Mouse (Mus musculus) CH12.LX (cell line): ENCODE results near the gene Smarcal1. TPM values are rescaled to one million over a fixed set of nuclear protein-coding genes. Genes with fewer than 3 reads are reported as not detected.

Experiments used
- DNase-seq: peaks from one replicate; pipeline ENCODE4 v3.0.0-alpha.2; 2013; ENCODE audit errors: extremely low read depth
- H3K27ac ChIP-seq: 2 replicates; pipeline ENCODE4 v1.5.1; 2012; ENCODE audit warnings: low read depth, mild to moderate bottlenecking, control low read depth, moderate library complexity; ENCODE audit not compliant: insufficient read depth
- H3K27me3 ChIP-seq: replicated peaks from 2 replicates; pipeline ENCODE3; 2012; ENCODE audit warnings: inconsistent platforms
- H3K36me3 ChIP-seq, 2 experiments: replicated peaks in 1 of 2; 2 replicates each; pipeline versions ENCODE3 to v1.6.1; 2012; ENCODE audit warnings: inconsistent platforms in 1 of 2, low read length in 1 of 2, mild to moderate bottlenecking in 1 of 2, mixed read lengths in 1 of 2, moderate library complexity in 1 of 2; ENCODE audit not compliant: control insufficient read depth in 1 of 2, insufficient read depth in 1 of 2
- H3K4me1 ChIP-seq, 2 experiments: 2 replicates each; pipeline ENCODE4 v1.6.1; 2012; ENCODE audit warnings: inconsistent platforms in 1 of 2, moderate library complexity in 1 of 2; ENCODE audit not compliant: insufficient read depth in 2 of 2, control insufficient read depth in 1 of 2
- H3K4me2 ChIP-seq: 2 replicates; pipeline ENCODE4 v1.6.1; 2012; ENCODE audit warnings: low read depth, mild to moderate bottlenecking, control low read depth; ENCODE audit not compliant: poor library complexity, insufficient read depth, severe bottlenecking
- H3K4me3 ChIP-seq, 3 experiments: fragments of 150-350 bp in 1 of 3; sonication (generic) in 1 of 3; replicated peaks in 1 of 3; 2 replicates each; pipeline versions ENCODE3 to v1.5.1; 2011 to 2012; ENCODE audit warnings: low read depth in 2 of 3, low read length in 2 of 3, mild to moderate bottlenecking in 2 of 3, moderate library complexity in 2 of 3, control low read depth in 1 of 3, improper control_type of control experiment in 1 of 3, inconsistent platforms in 1 of 3, mixed read lengths in 1 of 3; ENCODE audit not compliant: poor library complexity in 1 of 3
- H3K79me2 ChIP-seq: replicated peaks from 2 replicates; pipeline ENCODE4 v1.6.1; 2012; ENCODE audit warnings: mild to moderate bottlenecking, moderate library complexity; ENCODE audit not compliant: control insufficient read depth, poor library complexity, insufficient read depth, severe bottlenecking; ENCODE audit errors: extremely low read depth
- H3K9ac ChIP-seq: 2 replicates; pipeline ENCODE4 v1.6.1; 2012; ENCODE audit warnings: low read depth, mild to moderate bottlenecking, control low read depth, moderate library complexity; ENCODE audit not compliant: insufficient read depth
- H3K9me3 ChIP-seq: replicated peaks from 2 replicates; pipeline ENCODE3; 2012; ENCODE audit warnings: low read length, inconsistent platforms, mixed read lengths
- BHLHE40 ChIP-seq: IDR thresholded peaks from 2 replicates; pipeline ENCODE4 v1.6.1; 2011; ENCODE audit warnings: mild to moderate bottlenecking, low read depth, low read length, improper control_type of control experiment
- CHD1 ChIP-seq: IDR thresholded peaks from 2 replicates; pipeline ENCODE4 v1.6.1; 2012; ENCODE audit warnings: low read depth, low read length, improper control_type of control experiment, inconsistent platforms
- CHD2 ChIP-seq: IDR thresholded peaks from 2 replicates; pipeline ENCODE4 v1.6.1; 2011; ENCODE audit warnings: low read length, improper control_type of control experiment
- CTCF ChIP-seq, 2 experiments: IDR thresholded peaks in 1 of 2; conservative IDR thresholded peaks in 1 of 2; 2 replicates each; pipeline ENCODE4 v1.5.1; 2011 to 2012; ENCODE audit warnings: low read depth in 2 of 2, low read length in 2 of 2, improper control_type of control experiment in 1 of 2, inconsistent platforms in 1 of 2, mild to moderate bottlenecking in 1 of 2, moderate library complexity in 1 of 2
- E2F4 ChIP-seq: IDR thresholded peaks from 2 replicates; pipeline ENCODE4 v1.6.1; 2011; ENCODE audit warnings: low read depth, low read length, improper control_type of control experiment; ENCODE audit not compliant: insufficient replicate concordance
- ELF1 ChIP-seq: IDR thresholded peaks from 2 replicates; pipeline ENCODE4 v1.6.1; 2014; ENCODE audit warnings: low read depth, mild to moderate bottlenecking, inconsistent platforms, low read length, improper control_type of control experiment
- EP300 ChIP-seq: IDR thresholded peaks from 2 replicates; pipeline ENCODE4 v1.6.1; 2011; ENCODE audit warnings: low read length, improper control_type of control experiment
- ETS1 ChIP-seq: conservative IDR thresholded peaks from 2 replicates; pipeline ENCODE4 v1.6.1; 2012; ENCODE audit warnings: low read depth, mild to moderate bottlenecking, inconsistent platforms, low read length, improper control_type of control experiment, moderate library complexity
- GABPA ChIP-seq: IDR thresholded peaks from 2 replicates; pipeline ENCODE4 v1.6.1; 2012; ENCODE audit warnings: low read depth, low read length, improper control_type of control experiment, inconsistent platforms; ENCODE audit not compliant: insufficient replicate concordance
- HCFC1 ChIP-seq: IDR thresholded peaks from 2 replicates; pipeline ENCODE4 v1.6.1; 2012; ENCODE audit warnings: low read depth, mild to moderate bottlenecking, inconsistent platforms, low read length, improper control_type of control experiment
- IRF4 ChIP-seq: IDR thresholded peaks from 2 replicates; pipeline ENCODE4 v1.6.1; 2014; ENCODE audit warnings: low read depth, mild to moderate bottlenecking, inconsistent platforms, low read length, improper control_type of control experiment
- JUN ChIP-seq: IDR thresholded peaks from 2 replicates; pipeline ENCODE4 v1.6.1; 2011; ENCODE audit warnings: low read depth, mild to moderate bottlenecking, low read length, improper control_type of control experiment, moderate library complexity; ENCODE audit not compliant: insufficient read depth
- JUND ChIP-seq: conservative IDR thresholded peaks from 2 replicates; pipeline ENCODE4 v1.6.1; 2011; ENCODE audit warnings: low read depth, low read length, improper control_type of control experiment
- KAT2A ChIP-seq: IDR thresholded peaks from 2 replicates; pipeline ENCODE4 v1.6.1; 2012; ENCODE audit warnings: low read length, improper control_type of control experiment, inconsistent platforms; ENCODE audit not compliant: insufficient replicate concordance
- MAFK ChIP-seq: IDR thresholded peaks from 2 replicates; pipeline ENCODE4 v1.6.1; 2011; ENCODE audit warnings: low read length, improper control_type of control experiment; ENCODE audit not compliant: insufficient replicate concordance
- MAX ChIP-seq: IDR thresholded peaks from 2 replicates; pipeline ENCODE4 v1.6.1; 2011; ENCODE audit warnings: low read length, improper control_type of control experiment
- MEF2A ChIP-seq: IDR thresholded peaks from 2 replicates; pipeline ENCODE4 v1.6.1; 2014; ENCODE audit warnings: low read depth, mild to moderate bottlenecking, inconsistent platforms, low read length, improper control_type of control experiment, borderline replicate concordance
- MXI1 ChIP-seq: IDR thresholded peaks from 2 replicates; pipeline ENCODE4 v1.6.1; 2011; ENCODE audit warnings: mild to moderate bottlenecking, low read depth, low read length, improper control_type of control experiment
- MYC ChIP-seq: IDR thresholded peaks from 2 replicates; pipeline ENCODE4 v1.6.1; 2011; ENCODE audit warnings: low read depth, mild to moderate bottlenecking, improper control_type of control experiment, low read length
- NELFE ChIP-seq: IDR thresholded peaks from 2 replicates; pipeline ENCODE4 v1.6.1; 2011; ENCODE audit warnings: low read depth, low read length, improper control_type of control experiment
- NRF1 ChIP-seq: IDR thresholded peaks from 2 replicates; pipeline ENCODE4 v1.6.1; 2014; ENCODE audit warnings: low read depth, mild to moderate bottlenecking, inconsistent platforms, low read length, improper control_type of control experiment, moderate library complexity
- PAX5 ChIP-seq: IDR thresholded peaks from 2 replicates; pipeline ENCODE4 v1.6.1; 2012; ENCODE audit warnings: low read length, inconsistent platforms, mixed read lengths
- POLR2A ChIP-seq: IDR thresholded peaks from 2 replicates; pipeline ENCODE4 v1.6.1; 2011; ENCODE audit warnings: low read depth, mild to moderate bottlenecking, improper control_type of control experiment, low read length
- POLR2AphosphoS2 ChIP-seq: IDR thresholded peaks from 2 replicates; pipeline ENCODE4 v1.6.1; 2011; ENCODE audit warnings: low read depth, low read length, improper control_type of control experiment
- RAD21 ChIP-seq: IDR thresholded peaks from 2 replicates; pipeline ENCODE4 v1.6.1; 2011; ENCODE audit warnings: low read depth, mild to moderate bottlenecking, low read length, improper control_type of control experiment, moderate library complexity
- RCOR1 ChIP-seq: conservative IDR thresholded peaks from 2 replicates; pipeline ENCODE4 v1.6.1; 2012; ENCODE audit warnings: low read depth, mild to moderate bottlenecking, inconsistent platforms, low read length, improper control_type of control experiment
- SIN3A ChIP-seq: IDR thresholded peaks from 2 replicates; pipeline ENCODE4 v1.6.1; 2012; ENCODE audit warnings: low read length, improper control_type of control experiment, inconsistent platforms
- SMC3 ChIP-seq: IDR thresholded peaks from 2 replicates; pipeline ENCODE4 v1.6.1; 2011; ENCODE audit warnings: low read depth, low read length, improper control_type of control experiment
- TBP ChIP-seq: conservative IDR thresholded peaks from 2 replicates; pipeline ENCODE4 v1.6.1; 2011; ENCODE audit warnings: low read depth, low read length, improper control_type of control experiment
- TCF12 ChIP-seq: IDR thresholded peaks from 2 replicates; pipeline ENCODE4 v1.6.1; 2014; ENCODE audit warnings: low read depth, mild to moderate bottlenecking, inconsistent platforms, low read length, improper control_type of control experiment
- UBTF ChIP-seq: IDR thresholded peaks from 2 replicates; pipeline ENCODE4 v1.6.1; 2012; ENCODE audit warnings: low read depth, mild to moderate bottlenecking, inconsistent platforms, low read length, improper control_type of control experiment, moderate library complexity
- USF1 ChIP-seq: IDR thresholded peaks from 2 replicates; pipeline ENCODE4 v1.6.1; 2014; ENCODE audit warnings: low read depth, mild to moderate bottlenecking, inconsistent platforms, low read length, improper control_type of control experiment
- USF2 ChIP-seq: conservative IDR thresholded peaks from 2 replicates; pipeline ENCODE4 v1.6.1; 2011; ENCODE audit warnings: low read depth, low read length, improper control_type of control experiment
- ZC3H11A ChIP-seq: IDR thresholded peaks from 2 replicates; pipeline ENCODE4 v1.6.1; 2012; ENCODE audit warnings: low read depth, mild to moderate bottlenecking, inconsistent platforms, low read length, improper control_type of control experiment
- ZKSCAN1 ChIP-seq: IDR thresholded peaks from 2 replicates; pipeline ENCODE4 v1.6.1; 2012; ENCODE audit warnings: low read depth, inconsistent platforms, low read length, improper control_type of control experiment, borderline replicate concordance
- ZMIZ1 ChIP-seq: IDR thresholded peaks from 2 replicates; pipeline ENCODE4 v1.6.1; 2012; ENCODE audit warnings: low read depth, mild to moderate bottlenecking, inconsistent platforms, low read length, improper control_type of control experiment
- ZNF384 ChIP-seq: IDR thresholded peaks from 2 replicates; pipeline ENCODE4 v1.6.1; 2012; ENCODE audit warnings: low read depth, low read length, improper control_type of control experiment, inconsistent platforms
- dilution Hi-C: fragments of 300-500 bp; cut with MboI; formaldehyde crosslinking; loops from 2 replicates; pipeline ENCODE4 v1.14.3; 2020; ENCODE audit warnings: low sequenced_read_pairs; ENCODE audit not compliant: extremely low pct_unique_long_range_greater_than_20kb, extremely low pct_ligation_motif_present
- in situ Hi-C: fragments of 300-500 bp; cut with MboI; formaldehyde crosslinking; loops from 3 replicates; pipeline ENCODE4 v1.14.3; 2019; ENCODE audit warnings: low sequenced_read_pairs, low pct_ligation_motif_present, low pct_unique_long_range_greater_than_20kb, mixed read lengths
- polyA plus RNA-seq: library from polyadenylated mRNA; unstranded; fragments of >175 nt; gene quantifications from 2 replicates; pipeline ENCODE4 v1.2.1, GENCODE M21; 2012; ENCODE audit warnings: low read depth; ENCODE audit not compliant: insufficient read length
- total RNA-seq, 2 experiments: library from RNA; depleted of rRNA; stranded (reverse); fragments of 300-350 nt in 1 of 2; fragments of >200 nt in 1 of 2; gene quantifications; 2 replicates each; pipeline ENCODE4 v1.2.3; 2012 to 2014

Smarcal1 gene
- total and polyA plus RNA-seq, 3 experiments = 25.2 to 54.2 (median 34.9) TPM

- in situ Hi-C loops (loop anchor here (10.0 to 25.0 kb wide), 2 partner anchors 271 to 276 kb away; partner anchors contain the start of gene Igfbp5), dilution Hi-C loops (no loop called here)
- DNase-seq = peak; percentile 84
- Histone ChIP-seq H3K79me2 (peaks cover 23% of the 10 kb centered on the region), H3K9me3 (no peaks in the 10 kb centered on the region), H3K36me3 (peaks cover 14 to 35% of the 10 kb centered on the region in 2 experiments), H3K4me1 (peaks cover 9 to 42% of the 10 kb centered on the region in 2 experiments), H3K4me2 (peak overlapping the region; percentile 85), H3K27ac (peak overlapping the region; percentile 82), H3K27me3 (no peaks in the 10 kb centered on the region), H3K4me3 (peak overlapping the region; percentile 9 to 82 (median 29)), H3K9ac (peak overlapping the region; percentile 95)
- TF ChIP-seq ZNF384 = peak; percentile 88
- TF ChIP-seq E2F4 = no peak
- peak; percentile 73 for TF ChIP-seq ELF1
- TF ChIP-seq USF1 = no peak
- TF ChIP-seq SIN3A = peak; percentile 30; the same call in 1 of the 2 replicates
- TF ChIP-seq ZC3H11A = no peak
- 0 out of 2 replicates have a peak, but pooled peaks have one; percentile 2 for TF ChIP-seq JUN
- TF ChIP-seq POLR2A = peak; percentile 16; the same call in 1 of the 2 replicates
- TF ChIP-seq CHD1 = no peak
- no peak; the same call in 1 of the 2 replicates for TF ChIP-seq TBP
- peak; percentile 45 for TF ChIP-seq IRF4
- no peak for TF ChIP-seq NRF1
- no peak for TF ChIP-seq ZKSCAN1
- TF ChIP-seq HCFC1 = no peak
- TF ChIP-seq POLR2AphosphoS2 = no peak
- TF ChIP-seq EP300 = peak; percentile 14
- TF ChIP-seq RCOR1 = 0 out of 2 replicates have a peak, but pooled peaks have one; percentile 46
- no peak for TF ChIP-seq ZMIZ1
- TF ChIP-seq CTCF (conservative IDR thresholded peaks at IDR 0.05 in 1 of 2, IDR thresholded peaks at IDR 0.05 in 1 of 2; ENCODE audit: low read depth in 2 of 2, low read length in 2 of 2) = peak in 1 of 2 experiments; percentile 9; a peak in 1 of 4 replicates
- 0 out of 2 replicates have a peak, but pooled peaks have one; percentile 41 for TF ChIP-seq UBTF
- TF ChIP-seq MXI1 = no peak; the same call in 1 of the 2 replicates
- peak; percentile 44; the same call in 1 of the 2 replicates for TF ChIP-seq ETS1
- 0 out of 2 replicates have a peak, but pooled peaks have one; percentile 7 for TF ChIP-seq BHLHE40
- no peak for TF ChIP-seq GABPA
- TF ChIP-seq MYC = peak; percentile 23; the same call in 1 of the 2 replicates
- no peak for TF ChIP-seq SMC3
- TF ChIP-seq MAFK = no peak
- peak; percentile 98 for TF ChIP-seq MEF2A
- no peak for TF ChIP-seq RAD21
- TF ChIP-seq NELFE = no peak; the same call in 1 of the 2 replicates
- no peak for TF ChIP-seq PAX5
- no peak; the same call in 1 of the 2 replicates for TF ChIP-seq CHD2
- TF ChIP-seq JUND = no peak
- no peak for TF ChIP-seq KAT2A
- no peak for TF ChIP-seq USF2
- TF ChIP-seq TCF12 = peak; percentile 38
- TF ChIP-seq MAX = no peak
Measured at GRCm38 (mm10) chr1:72585971-72586875, 3.2 kb downstream of the Smarcal1 start.
